Mouse (Mus musculus) C2C12 (cell line): Measurements from ENCODE around the gene Slc4a3.

Source experiments
- CEBPB ChIP-seq: IDR thresholded peaks from one replicate; pipeline ENCODE4 v1.6.1; 2011; ENCODE audit warnings: low read depth, mild to moderate bottlenecking, control low read depth, moderate library complexity
- CTCF ChIP-seq: IDR thresholded peaks from one replicate; pipeline ENCODE4 v1.5.1; 2011; ENCODE audit not compliant: control insufficient read depth, insufficient read depth, insufficient read length
- MAX ChIP-seq: IDR thresholded peaks from one replicate; pipeline ENCODE4 v1.6.1; 2011; ENCODE audit warnings: mild to moderate bottlenecking, control low read depth
- MYOD1 ChIP-seq: IDR thresholded peaks from one replicate; pipeline ENCODE4 v1.6.1; 2011; ENCODE audit warnings: low read depth; ENCODE audit not compliant: control insufficient read depth, insufficient read length
- MYOG ChIP-seq: IDR thresholded peaks from one replicate; pipeline ENCODE4 v1.6.1; 2011; ENCODE audit not compliant: control insufficient read depth, insufficient read length; ENCODE audit errors: extremely low read depth

GRCm38 (mm10) chr1:75545965-75546956 lies at the start of gene Slc4a3:
- no peak for TF ChIP-seq CTCF
- no peak for TF ChIP-seq MAX
- no peak for TF ChIP-seq MYOG
- TF ChIP-seq MYOD1, result no peak
- TF ChIP-seq CEBPB, result no peak
